Mouse (Mus musculus): ENCODE measurements around the gene Sycp2. TPM values are rescaled to one million over a fixed set of nuclear protein-coding genes. Genes with fewer than 3 reads are reported as not detected.

Gene Sycp2
- under 1 TPM; 0.06 to 0.34 TPM for total RNA-seq (2021)
- long read RNA-seq, experiment 1 = 0 reads
- long read RNA-seq, experiment 2 = 0 reads

- DNase-seq (ENCODE audit: low spot score in 2 of 2) = no peak
These were observed at the start of gene Sycp2 for GRCm38 (mm10) chr2:178407053-178407815. Sycp2 (minus strand) TSS chr2:178407685.

GRCm38 (mm10) chr2:178454664-178455516, 47.4 kb upstream of the Sycp2 start:
- DNase-seq (ENCODE audit: low spot score in 2 of 2) = no peak

- no peak for DNase-seq (ENCODE audit: low spot score in 2 of 2)
These were observed 43.5 kb upstream of the Sycp2 start for GRCm38 (mm10) chr2:178450961-178451360.

GRCm38 (mm10) chr2:178450236-178450635, 42.8 kb upstream of the Sycp2 start:
- no peak for DNase-seq (ENCODE audit: low spot score in 2 of 2)

GRCm38 (mm10) chr2:178449386-178449785, 41.9 kb upstream of the Sycp2 start:
- DNase-seq (ENCODE audit: low spot score in 2 of 2) = no peak

- DNase-seq (ENCODE audit: low spot score in 2 of 2) = no peak
These were observed 29.8 kb upstream of the Sycp2 start for GRCm38 (mm10) chr2:178437311-178437710.

GRCm38 (mm10) chr2:178433903-178434302, 26.4 kb upstream of the Sycp2 start:
- no peak for DNase-seq (ENCODE audit: low spot score in 2 of 2)

- no peak for DNase-seq (ENCODE audit: low spot score in 2 of 2)
These were observed 26.0 kb upstream of the Sycp2 start for GRCm38 (mm10) chr2:178433495-178433894.

GRCm38 (mm10) chr2:178430231-178430630, 22.7 kb upstream of the Sycp2 start, which contains the start of gene Cdh26:
Cdh26 (plus strand) TSS chr2:178430531.
- DNase-seq (ENCODE audit: low spot score in 2 of 2) = no peak

- no peak for DNase-seq (ENCODE audit: low spot score in 2 of 2)
These were observed 21.9 kb upstream of the Sycp2 start for GRCm38 (mm10) chr2:178429426-178429825.

GRCm38 (mm10) chr2:178428676-178429075, 21.2 kb upstream of the Sycp2 start:
- no peak for DNase-seq (ENCODE audit: low spot score in 2 of 2)

- DNase-seq (ENCODE audit: low spot score in 2 of 2) = no peak
These were observed 20.7 kb upstream of the Sycp2 start for GRCm38 (mm10) chr2:178428183-178428582.

- DNase-seq (ENCODE audit: low spot score in 2 of 2) = no peak
These were observed 19.7 kb upstream of the Sycp2 start for GRCm38 (mm10) chr2:178427181-178427580.

GRCm38 (mm10) chr2:178426229-178426628, 18.7 kb upstream of the Sycp2 start:
- DNase-seq (ENCODE audit: low spot score in 2 of 2) = no peak

- no peak for DNase-seq (ENCODE audit: low spot score in 2 of 2)
These were observed 15.7 kb upstream of the Sycp2 start for GRCm38 (mm10) chr2:178423223-178423622.

- no peak for DNase-seq (ENCODE audit: low spot score in 2 of 2)
These were observed 14.7 kb upstream of the Sycp2 start for GRCm38 (mm10) chr2:178422186-178422585.

- DNase-seq (ENCODE audit: low spot score in 2 of 2) = no peak
These were observed 14.1 kb upstream of the Sycp2 start for GRCm38 (mm10) chr2:178421603-178422002.

- DNase-seq (ENCODE audit: low spot score in 2 of 2) = no peak
These were observed 13.1 kb upstream of the Sycp2 start for GRCm38 (mm10) chr2:178420576-178420975.

GRCm38 (mm10) chr2:178416970-178417369, 9.5 kb upstream of the Sycp2 start:
- no peak for DNase-seq (ENCODE audit: low spot score in 2 of 2)

GRCm38 (mm10) chr2:178416427-178416826, 8.9 kb upstream of the Sycp2 start:
- no peak for DNase-seq (ENCODE audit: low spot score in 2 of 2)

- no peak for DNase-seq (ENCODE audit: low spot score in 2 of 2)
These were observed 7.6 kb upstream of the Sycp2 start for GRCm38 (mm10) chr2:178415150-178415448.

All from adrenal gland, postnatal 4 days (tissue).